Mouse (Mus musculus) layer of hippocampus, postnatal 36 days (tissue): Measurements from ENCODE around the gene Gm9945. TPM values are rescaled to one million over a fixed set of nuclear protein-coding genes. Genes with fewer than 3 reads are reported as not detected.

Experiments used
- DNase-seq, 2 experiments: peaks; one replicate each; pipeline ENCODE4 v3.0.0; 2022
- total RNA-seq, 2 experiments: library from RNA; stranded (reverse); gene quantifications; 2 replicates each; pipeline ENCODE4 v1.2.3; 2021

Gm9945 gene
- total RNA-seq, 2 experiments from 2014 or later, result 2.3 TPM

DNA sequence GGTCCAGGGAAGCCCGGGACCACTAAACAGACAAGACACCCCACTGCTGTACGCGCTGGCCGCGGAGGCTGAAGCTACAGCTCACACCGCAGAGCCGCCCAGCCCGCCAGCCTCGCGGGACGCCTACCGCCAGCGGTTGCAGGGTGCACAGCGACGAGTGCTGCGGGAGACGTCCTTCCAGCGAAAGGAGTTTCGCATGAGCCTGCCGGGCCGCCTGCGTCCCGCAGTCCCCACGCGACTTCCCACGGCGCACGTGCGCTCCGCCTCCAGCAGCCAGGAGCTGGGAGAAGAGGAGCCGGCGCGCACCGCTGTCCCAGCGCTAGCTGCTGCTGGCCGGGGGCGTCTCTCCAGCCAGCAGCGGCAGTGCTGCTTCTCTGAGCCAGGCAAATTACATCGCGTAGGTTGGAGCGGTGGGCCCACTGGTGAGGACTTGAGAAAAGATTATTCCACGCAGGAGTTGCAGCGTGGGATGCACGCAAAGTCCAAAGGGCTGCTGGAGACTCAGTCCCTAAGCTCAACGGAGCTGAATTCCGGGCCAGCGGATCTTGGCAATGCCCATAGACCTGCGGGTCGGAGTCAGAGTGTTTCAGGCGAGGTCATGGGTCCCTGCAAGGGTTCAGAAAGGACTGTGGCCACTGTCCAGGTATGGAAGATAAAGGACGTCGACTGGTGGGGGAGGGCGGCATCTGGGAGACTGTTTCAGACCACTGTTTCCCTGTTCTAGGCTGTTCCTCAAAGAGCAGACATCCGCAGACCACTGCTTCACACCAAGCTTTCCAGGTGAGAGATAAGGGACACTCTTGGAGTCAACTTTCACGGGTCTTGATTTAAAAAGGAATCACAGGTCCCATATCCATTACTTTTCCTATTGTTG lies 16.2 kb upstream of the Gm9945 start:
- DNase-seq, result peak; percentile 35 to 56

DNA sequence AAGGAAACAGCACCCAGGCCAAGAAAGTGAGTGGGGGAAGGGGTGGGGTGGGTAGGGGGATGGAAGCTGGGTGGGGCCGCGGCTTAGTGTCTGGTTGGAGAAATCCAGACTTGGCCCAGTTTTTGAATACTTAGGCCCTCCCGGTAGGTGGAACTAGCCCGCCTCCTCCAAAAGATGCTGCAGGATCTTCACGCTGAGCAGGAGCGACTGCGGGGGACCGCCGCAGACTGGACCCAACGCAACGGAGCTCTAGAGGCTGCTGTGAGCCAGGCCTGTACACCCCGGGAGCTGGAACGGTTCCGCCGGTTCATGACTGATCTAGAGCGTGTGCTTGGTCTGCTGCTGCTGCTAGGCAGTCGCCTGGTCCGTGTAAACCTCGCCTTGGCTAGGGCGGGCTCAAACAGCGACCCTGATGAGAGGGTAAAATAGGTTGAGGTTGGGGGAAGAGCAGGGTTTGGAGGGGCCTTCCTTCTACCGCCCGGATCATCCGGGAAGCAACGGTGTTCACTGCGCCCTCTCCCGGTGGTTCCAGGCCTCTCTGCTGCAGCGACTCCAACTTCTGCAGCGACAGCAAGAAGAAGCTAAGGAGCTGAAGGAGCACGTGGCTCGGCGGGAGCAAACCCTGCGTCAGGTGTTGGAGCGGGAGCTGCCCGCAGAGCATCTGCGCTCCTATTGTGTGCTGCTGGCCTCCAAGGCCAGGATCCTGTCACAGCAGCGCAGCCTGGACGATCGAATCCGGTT lies 13.6 kb upstream of the Gm9945 start:
- peak; percentile 81 to 82 for DNase-seq

DNA sequence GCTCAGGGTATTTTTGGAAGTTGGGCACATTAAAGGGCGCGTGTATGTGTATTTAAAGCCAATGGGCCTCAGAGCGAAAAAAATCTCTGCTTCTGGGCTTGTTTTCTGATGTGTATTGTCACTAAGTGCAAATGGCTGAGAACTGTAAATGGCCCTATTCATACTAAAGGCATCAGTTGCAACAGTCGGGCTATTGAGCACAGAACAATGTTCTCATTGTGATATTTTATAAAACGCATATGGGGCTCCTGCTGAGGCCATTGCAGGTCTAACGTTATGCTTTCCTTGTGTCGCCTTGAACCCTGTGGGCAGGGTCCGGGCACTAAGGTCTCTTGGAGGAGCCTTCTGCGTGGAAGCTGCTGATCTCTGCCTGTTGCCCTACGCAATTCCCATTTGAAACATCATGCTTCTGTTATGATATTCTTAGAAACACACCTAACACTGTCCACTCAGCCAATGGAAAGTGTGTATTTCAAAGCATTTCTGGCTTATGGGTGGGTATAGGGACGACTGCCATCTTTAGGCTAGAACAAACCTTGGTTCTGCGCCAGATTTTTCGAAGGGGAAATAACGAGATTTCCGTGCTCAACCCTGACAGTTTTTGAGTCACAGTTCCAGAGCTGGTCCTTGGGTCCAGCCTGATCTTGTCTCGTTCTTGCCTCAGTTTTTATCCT lies 10.5 kb upstream of the Gm9945 start:
- no peak for DNase-seq

DNA sequence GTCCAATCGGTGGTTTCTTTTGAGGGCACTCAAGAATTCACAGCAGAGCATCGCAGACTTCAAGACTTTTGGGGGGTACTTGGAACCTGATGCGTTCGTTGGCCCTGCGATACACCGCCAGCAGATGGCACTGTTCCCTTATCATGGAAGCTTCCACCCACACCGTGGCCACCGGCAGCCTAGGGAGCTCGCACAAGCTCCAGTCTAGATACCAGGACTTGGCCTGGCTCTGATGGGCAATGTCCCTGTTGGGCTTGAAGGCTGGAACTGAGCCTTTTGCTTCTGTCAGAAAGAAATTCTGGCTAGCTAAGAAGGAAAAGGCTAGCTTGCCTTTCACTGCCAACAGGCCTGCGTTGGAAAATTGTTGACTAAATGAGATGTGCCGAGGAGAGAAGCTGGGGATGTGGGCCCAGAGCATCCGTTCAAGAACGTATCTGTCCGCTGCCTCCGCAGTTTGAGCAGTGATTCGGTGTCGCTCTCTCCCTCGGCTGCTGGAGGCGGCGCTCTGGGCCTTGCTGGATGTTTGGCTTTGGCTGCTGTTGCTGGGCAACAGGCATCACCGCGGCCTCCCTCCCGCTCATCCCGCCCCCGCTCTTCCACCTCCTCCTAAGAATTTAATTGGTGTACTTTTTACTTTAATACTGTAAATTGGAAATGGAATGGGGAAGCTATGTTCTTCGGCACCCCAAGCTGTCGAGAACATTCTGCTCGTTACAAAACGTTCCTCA lies 9.8 kb upstream of the Gm9945 start, which contains the start of gene Gm9837:
Gm9837 (minus strand) TSS at position 512 of the 728 bp plus-strand sequence.
- peak; percentile 89 to 92 for DNase-seq

DNA sequence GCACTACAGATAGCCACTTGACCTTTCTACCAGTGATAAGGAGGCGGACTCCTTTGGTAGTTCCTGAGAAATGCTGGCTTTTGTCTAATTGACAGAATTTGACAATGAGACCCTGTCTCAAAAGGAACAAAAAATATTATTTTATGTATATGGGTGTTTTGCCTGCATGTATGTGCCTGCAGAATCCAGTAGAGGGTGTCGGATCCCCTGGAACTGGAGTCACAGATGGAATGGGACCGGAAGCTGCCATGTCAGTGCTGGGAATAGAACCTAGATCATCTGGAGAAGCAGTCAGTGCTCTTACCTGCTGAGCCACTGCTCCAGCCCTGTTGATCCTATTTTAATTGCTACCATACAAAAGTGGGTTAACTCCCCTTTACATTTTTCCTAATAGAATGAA lies 7.3 kb upstream of the Gm9945 start:
- no peak for DNase-seq

DNA sequence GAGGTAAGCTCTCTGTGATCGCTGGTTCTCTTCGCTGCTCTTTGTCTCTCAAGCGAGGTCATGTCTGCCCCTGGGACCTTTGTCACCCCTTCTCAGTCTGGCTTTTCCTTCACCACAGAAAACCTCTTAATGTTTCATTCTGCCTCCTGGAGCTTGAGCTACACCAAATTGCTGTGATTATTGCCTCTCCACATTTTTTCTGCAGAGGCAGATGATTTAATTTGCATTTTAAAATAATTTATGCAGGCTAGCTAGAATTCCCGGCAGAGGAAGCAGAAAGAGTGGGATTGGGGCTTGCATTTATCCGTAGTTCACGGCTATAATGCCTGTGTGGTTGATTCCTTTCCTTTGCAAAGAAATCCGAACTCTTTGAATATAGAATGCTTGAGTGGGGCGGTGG lies 4.3 kb upstream of the Gm9945 start:
- DNase-seq, result no peak

DNA sequence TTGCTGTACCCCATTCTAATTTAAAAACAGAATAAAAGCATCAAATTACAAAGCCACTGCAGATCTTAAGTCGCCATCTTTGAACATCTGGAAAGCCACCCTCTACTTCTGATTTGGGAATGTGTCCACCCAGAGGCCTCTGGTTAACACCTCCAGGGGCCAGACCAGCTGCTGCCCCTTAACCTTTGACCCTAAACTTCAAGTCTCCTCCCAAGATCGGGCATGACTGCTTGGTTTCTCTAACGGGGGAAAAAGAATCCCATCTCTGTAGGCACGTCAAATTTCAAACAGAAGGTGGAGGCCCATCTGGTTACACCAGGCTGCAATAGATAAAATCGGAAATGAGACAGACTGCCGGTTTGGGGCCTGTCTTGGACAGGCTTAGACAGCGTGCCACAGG lies 2.1 kb upstream of the Gm9945 start:
- DNase-seq, result no peak

DNA sequence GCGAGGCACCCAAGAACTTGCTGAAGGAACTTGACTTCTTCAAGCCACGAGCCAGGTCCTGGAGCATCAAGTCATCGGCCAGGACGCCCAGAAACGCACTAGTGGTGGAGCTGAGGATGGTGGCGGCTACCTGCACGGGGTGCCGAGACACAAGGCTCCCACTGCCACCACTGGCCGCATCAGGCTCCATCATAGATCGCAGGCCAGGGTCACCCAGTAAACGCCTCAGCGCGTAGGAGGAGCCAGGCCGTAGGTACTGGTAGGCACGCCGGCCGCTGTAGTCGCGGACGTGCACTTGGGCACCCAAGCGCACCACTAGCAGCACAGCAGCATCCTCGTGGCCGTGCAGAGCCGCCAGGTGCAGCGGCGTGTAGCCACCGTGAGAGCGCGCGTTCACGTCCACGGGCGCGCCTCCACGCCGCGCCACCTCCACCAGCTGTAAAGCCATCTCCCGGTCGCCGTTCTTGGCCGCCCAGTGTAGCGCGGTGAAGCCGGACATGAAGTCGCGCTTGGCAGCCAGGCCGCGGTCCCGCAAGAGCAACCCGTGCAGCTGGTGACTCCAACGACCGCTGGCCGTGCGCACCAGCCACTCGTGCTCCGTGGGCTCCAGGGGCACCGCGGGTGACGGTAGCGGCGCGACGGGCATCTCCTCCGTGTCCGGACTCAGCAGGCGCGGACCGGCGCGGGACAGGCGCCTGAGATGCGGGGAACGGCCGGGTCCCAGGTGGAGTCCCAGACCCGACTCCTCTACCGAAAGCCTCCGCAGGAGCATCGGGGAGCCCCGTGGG lies 1.4 kb upstream of the Gm9945 start:
- DNase-seq, result no peak

DNA sequence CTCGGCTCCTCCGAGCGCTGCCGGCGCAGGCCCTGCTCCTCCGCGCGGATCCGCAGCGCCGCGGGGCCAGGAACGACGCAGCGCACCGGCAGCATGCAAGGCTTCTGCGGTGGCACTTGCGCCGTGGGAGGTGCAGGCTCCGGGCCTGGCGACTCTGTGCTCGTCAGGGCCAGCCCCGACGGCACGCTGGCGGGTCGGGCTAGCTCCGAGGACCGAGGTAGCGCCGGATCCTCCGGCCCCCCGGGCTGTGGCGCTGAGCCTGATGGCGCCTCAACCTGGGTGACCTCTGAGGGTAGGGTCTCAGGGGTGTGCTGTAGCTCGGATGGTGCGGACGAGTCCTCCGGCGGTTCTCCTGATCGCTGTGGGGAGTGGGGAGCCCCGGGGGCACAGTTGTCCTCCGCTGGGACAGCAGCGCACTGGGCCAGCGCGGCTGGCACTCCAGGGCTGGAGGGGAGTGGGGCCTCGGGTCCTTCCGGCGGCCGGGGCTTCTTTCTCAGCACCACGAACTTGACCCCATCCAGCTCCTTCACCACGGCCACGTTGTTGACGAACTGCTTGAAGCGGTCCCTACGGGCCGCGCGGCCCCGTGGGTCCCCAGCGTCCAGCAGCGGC lies 689 bp upstream of the Gm9945 start:
- peak in 1 of 2 experiments; percentile 47 for DNase-seq

DNA sequence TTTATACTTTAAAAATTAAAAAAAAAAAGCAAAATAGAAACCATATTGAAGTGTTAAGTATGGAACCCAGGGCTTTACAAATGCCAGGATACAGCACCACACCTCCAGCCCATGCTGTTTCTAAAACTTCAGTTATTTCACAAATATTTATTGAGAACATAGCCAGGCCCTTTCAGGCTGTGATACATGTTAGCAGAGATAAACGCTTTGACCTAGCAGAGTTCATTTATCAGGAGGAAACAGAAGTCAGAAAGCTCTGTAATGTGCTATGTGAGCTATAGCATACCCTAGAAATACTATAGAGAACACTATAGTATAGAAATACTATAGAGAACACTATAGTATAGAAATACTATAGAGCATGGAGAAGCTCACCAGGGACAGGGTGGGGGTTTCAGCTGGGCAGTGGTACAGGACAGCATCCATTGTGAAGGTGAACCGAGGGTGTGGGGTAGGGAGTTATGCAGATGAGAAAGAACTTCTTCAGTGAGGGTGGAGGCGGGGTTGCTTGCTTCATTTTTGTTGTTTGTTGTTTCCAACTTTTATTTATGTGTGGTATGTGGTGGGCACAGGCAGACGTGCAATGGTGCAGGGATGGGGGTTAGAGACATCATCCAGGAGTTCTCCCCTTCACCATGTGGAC lies 1.2 kb downstream of the Gm9945 start:
- no peak for DNase-seq

DNA sequence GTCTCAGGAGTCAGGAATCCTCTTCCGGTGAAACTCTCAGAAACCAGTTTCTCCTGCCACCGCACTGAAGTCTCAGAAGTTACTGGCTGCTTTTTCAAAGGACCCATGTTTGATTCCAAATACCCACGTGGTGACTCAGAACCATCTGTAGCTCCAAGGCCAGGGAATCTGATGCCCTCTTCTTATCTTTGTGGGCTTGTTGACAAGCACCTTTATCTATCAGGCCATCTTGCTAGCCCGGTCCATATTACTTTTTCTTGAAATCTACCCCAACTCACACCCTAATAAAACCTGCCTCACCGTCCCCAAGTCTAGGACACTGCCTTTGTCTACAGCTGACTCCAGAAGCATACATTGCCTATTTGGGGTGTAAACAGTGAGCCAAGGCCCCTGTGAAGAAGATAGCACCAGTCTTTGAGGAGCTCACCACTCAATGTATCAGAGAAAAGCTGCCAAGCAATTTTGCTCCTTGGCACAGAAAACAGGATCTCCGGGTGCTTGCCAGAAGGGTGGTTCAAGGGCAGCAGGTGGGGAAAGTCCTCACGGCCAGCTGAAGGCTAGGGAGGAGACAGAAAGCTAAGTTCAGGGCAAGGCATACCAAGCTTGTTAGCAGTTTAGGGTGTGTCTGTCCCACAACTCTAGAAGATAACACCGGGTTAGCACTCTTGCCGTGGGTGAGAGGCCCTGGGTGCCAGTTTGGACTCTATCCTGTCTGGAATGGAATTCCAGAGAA lies 3.4 kb downstream of the Gm9945 start:
- no peak for DNase-seq

DNA sequence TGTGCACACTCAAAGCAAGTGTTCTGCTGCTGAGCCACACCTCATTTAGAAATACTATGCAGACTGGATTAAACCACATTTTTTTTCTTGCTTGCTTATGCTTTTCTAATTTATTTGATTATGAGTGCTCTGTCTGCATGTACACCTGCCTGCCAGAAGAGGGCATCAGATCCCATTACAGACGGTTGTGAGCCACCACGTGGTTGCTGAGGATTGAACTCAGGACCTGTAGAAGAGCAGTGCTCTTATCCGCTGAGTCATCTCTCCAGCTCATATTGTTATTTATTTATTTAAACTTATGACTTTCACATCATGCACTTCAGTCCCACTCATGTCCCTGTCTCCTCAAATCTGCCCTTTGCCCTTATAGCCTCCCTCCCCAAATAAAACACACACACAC lies 5.8 kb downstream of the Gm9945 start:
- DNase-seq, result no peak

DNA sequence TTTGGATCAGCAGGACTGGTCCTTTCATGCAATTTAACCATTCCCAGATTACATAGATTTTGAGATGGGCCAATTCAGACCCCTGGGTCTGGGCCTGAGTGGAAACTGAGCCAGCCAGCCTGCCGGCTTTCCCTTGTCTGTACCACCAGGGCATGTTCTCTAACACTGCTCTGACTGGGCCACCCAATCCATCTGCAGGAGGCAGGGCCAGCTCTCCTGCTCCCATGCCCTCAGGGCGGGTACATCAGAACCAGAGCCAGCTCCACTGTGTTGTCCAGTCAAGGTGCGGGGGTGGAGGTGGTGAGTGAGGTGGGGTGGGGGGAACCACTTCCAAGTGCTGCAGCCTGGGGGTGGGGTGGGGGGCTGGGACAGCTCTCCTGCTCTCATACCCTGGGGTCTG lies 6.4 kb downstream of the Gm9945 start:
- DNase-seq, result no peak

DNA sequence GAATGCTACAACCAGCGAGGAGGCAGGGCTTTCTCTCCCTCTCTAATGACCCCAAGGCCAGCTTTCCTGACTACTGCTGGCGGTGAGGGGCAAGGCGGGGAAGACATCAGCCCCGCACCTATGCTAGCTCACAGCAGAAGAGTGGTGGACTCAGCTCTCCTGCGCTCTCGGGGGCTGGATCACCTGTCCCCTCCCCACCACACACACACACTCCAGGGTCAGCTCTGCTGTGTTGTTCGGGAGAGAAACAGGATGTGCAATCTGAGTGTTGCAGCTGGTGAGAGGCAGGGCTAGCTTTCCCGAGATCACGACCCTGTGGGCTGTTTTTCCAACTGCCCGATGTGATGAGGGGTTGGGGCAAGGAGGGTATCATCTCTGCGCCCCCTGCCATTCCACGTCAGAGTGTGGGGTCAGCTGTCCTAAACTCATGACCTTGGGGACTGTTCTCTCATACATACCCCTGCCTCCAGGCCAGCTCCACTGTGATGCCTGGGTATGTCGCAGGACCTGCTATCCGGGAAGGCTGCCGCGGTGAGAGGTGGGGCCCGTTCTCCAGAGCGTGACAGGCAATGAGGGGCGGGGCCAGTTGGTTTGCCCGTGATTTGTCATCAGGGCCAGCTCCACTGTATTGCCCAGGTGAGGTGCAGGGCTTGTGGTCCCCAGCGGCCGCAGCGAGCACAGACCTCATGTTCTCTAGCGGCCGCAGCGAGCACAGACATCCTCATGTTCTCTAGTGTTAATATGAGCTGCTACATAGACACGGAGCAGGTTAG lies 7.0 kb downstream of the Gm9945 start:
- no peak for DNase-seq

DNA sequence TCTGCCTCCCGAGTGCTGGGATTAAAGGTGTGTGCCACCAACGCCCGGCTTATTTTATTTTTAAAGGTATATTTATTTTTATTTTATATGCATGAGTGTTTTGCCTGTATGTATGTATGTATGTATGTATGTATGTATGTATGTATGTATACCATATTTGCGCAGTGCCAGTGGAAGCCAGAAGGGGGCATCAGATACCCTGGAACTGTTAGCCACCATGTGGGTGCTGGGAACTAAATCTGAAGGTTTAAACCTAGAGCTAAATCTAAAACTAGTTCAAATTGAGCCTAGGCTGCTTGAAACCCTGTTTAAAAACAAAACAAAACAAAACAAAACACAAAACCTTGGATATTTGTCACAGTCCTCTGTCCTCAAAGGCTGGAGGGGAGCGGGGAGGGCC lies 9.0 kb downstream of the Gm9945 start:
- no peak for DNase-seq

DNA sequence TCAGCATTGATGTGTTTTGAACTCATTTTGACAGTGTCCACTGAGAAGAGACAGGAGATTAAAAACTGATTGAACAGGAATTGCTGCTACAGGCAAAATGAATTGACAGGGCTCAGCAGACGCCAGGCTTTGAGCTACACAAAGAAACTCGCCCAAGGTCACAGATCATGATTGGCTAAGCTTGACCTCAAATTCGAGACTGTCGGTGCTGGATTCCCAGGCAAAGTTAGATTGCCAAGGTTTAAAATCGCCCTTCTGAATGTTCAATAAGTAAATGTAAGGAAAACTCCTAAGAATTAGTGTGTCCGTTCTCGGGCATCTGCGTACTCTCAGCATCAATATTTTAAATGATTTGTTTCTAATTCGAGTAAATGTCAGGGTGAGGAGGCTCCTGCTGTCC lies 9.5 kb downstream of the Gm9945 start:
- DNase-seq, result no peak

DNA sequence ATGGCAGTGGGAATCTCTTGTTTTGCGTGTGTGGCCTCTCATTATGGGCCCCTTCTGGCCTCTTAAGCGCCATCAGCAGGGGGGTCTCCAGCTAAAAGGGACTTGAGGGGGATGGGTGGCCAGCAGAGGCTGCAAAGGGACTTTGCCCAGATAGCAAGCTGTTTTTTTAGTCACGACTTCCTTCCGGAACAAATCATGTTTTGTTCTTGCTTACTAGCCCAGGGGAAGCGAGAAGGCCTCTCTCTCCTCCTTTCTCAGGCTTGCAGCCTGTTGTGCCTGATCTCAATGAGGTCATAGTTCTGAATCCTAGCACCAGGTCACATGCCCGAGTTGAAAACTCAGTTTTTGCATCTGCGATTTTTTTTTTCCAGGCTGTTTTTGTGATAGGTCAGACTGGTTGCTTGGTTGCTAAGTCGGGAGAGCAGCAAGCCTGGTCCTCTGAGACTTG lies 12.0 kb downstream of the Gm9945 start:
- DNase-seq, result no peak

DNA sequence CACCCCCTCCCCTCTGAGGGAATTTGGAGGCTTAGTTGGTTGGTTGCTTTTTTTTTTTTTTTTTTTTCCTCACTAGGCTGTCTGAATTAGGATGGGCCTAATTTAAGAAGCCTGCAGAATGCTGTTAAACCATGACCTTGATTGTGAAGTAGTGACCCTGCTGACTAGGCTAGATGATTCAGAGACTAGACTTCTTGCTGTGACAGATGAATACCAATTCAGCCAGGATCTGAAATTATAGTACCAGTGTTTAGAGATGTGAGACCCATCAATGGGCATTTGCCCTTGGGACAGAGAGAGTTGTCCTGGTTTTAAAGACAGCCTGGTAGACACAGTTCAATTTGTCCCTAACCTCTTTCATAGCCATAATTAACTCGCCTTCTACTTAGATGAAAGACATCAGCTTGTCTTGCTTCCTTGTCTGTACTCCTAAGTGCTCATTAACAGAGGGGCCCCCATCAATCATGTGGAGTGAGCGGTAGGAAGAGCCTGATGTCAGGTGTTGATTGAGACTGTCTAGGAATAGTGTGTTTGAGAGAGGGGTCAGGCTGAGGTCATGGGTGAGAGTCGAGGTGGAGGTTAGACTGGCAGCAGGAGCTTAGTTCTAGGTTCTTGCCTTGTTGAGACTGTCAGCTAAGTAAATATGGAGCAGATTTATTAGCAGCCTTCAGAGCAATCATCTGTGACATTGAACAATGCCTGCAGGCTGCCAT lies 13.4 kb downstream of the Gm9945 start:
- no peak for DNase-seq
